Mouse (Mus musculus) limb, embryonic 15.5 days (tissue): Measurements from ENCODE around the gene Gm49630. TPM values are rescaled to one million over a fixed set of nuclear protein-coding genes. Genes with fewer than 3 reads are reported as not detected.
"Not testable (repeated sequence)": the region's sequence is repeated elsewhere in the genome, so short reads cannot be mapped to it uniquely, and the experiment has no call there.

Experiments used
- ATAC-seq: fragments of 200-750 bp; cut with Nextera tagmentation; 2 replicates; pipeline ENCODE4 v1.8.0; 2017; ENCODE audit warnings: low read depth, moderate TSS enrichment; ENCODE audit not compliant: insufficient number of reproducible peaks, low FRiP score, low TSS enrichment
- H3K27ac ChIP-seq: fragments of 300-500 bp; sonication (generic); 2 replicates; pipeline ENCODE4 v1.5.1; 2015; ENCODE audit warnings: moderate library complexity, mild to moderate bottlenecking, inconsistent platforms
- H3K27me3 ChIP-seq: fragments of 300-500 bp; sonication (generic); 2 replicates; pipeline ENCODE4 v1.6.1; 2015; ENCODE audit warnings: inconsistent platforms
- H3K36me3 ChIP-seq: fragments of 300-500 bp; sonication (generic); 2 replicates; pipeline ENCODE4 v1.6.1; 2015; ENCODE audit warnings: inconsistent platforms
- H3K4me1 ChIP-seq: fragments of 300-500 bp; sonication (generic); 2 replicates; pipeline ENCODE4 v1.6.1; 2015; ENCODE audit warnings: inconsistent platforms
- H3K4me2 ChIP-seq: fragments of 300-500 bp; sonication (generic); 2 replicates; pipeline ENCODE4 v1.6.1; 2015; ENCODE audit warnings: mild to moderate bottlenecking, inconsistent platforms
- H3K4me3 ChIP-seq: fragments of 300-500 bp; sonication (generic); 2 replicates; pipeline ENCODE4 v1.5.1; 2015; ENCODE audit warnings: mild to moderate bottlenecking, inconsistent platforms
- H3K9ac ChIP-seq: fragments of 300-500 bp; sonication (generic); 2 replicates; pipeline ENCODE4 v1.6.1; 2015; ENCODE audit warnings: inconsistent platforms
- H3K9me3 ChIP-seq: fragments of 300-500 bp; sonication (generic); 2 replicates; pipeline ENCODE4 v1.6.1; 2016; ENCODE audit warnings: inconsistent platforms
- WGBS: fragments of 180-500 bp; shearing (Covaris S2); methylation state at CpG from one replicate; pipeline ENCODE4 v1.1.7; 2015; 5-methylcytosine and 5-hydroxymethylcytosine counted together
- polyA plus RNA-seq: library from polyadenylated mRNA; unstranded; fragments of >200 nt; fragmentation: Nextera tagmentation; extraction: Ambion mirVana; gene quantifications from 2 replicates; pipeline ENCODE4 v1.2.1, GENCODE M21; 2015

Gene Gm49630
- polyA plus RNA-seq, 1 experiment from 2014 or later, result not detected

GRCm38 (mm10) chr17:7388341-7388957, 16.7 kb upstream of the Gm49630 start:
- not testable (repeated sequence) for H3K4me3 ChIP-seq, H3K36me3 ChIP-seq, H3K4me2 ChIP-seq, H3K4me1 ChIP-seq, H3K9me3 ChIP-seq, H3K9ac ChIP-seq, H3K27me3 ChIP-seq, H3K27ac ChIP-seq
- ATAC-seq, result peak; percentile 42; the same call in 1 of the 2 replicates
- WGBS, result no CpG with 5 or more reads among the region's 2 CpGs

- WGBS, result 75% methylated on average over 8 of the region's 8 CpGs
- H3K27ac ChIP-seq, ATAC-seq, H3K4me3 ChIP-seq, H3K36me3 ChIP-seq, H3K27me3 ChIP-seq, H3K4me2 ChIP-seq, H3K9ac ChIP-seq, H3K9me3 ChIP-seq, H3K4me1 ChIP-seq: not testable (repeated sequence)
Observed at GRCm38 (mm10) chr17:7386016-7386415, 14.2 kb upstream of the Gm49630 start.

GRCm38 (mm10) chr17:7385364-7385763, 13.6 kb upstream of the Gm49630 start, which contains the start of gene Unc93a2:
Unc93a2 (minus strand) TSS chr17:7385464.
- 68% methylated on average over 3 of the region's 3 CpGs for WGBS
- H3K36me3 ChIP-seq, H3K27ac ChIP-seq, H3K9ac ChIP-seq, H3K27me3 ChIP-seq, H3K4me1 ChIP-seq, H3K4me3 ChIP-seq, H3K9me3 ChIP-seq, H3K4me2 ChIP-seq, ATAC-seq: not testable (repeated sequence)

GRCm38 (mm10) chr17:7383167-7384143, 11.7 kb upstream of the Gm49630 start:
- H3K4me2 ChIP-seq, H3K27ac ChIP-seq, H3K9ac ChIP-seq, H3K36me3 ChIP-seq, ATAC-seq, H3K4me3 ChIP-seq, H3K9me3 ChIP-seq, H3K4me1 ChIP-seq, H3K27me3 ChIP-seq: not testable (repeated sequence)
- 78% methylated on average over 12 of the region's 13 CpGs for WGBS

- not testable (repeated sequence) for H3K4me1 ChIP-seq, H3K4me2 ChIP-seq, H3K36me3 ChIP-seq, H3K27me3 ChIP-seq, ATAC-seq, H3K4me3 ChIP-seq, H3K9me3 ChIP-seq, H3K9ac ChIP-seq, H3K27ac ChIP-seq
- WGBS, result 96% methylated on average over 1 of the region's 3 CpGs
Observed at GRCm38 (mm10) chr17:7382711-7383110, 10.9 kb upstream of the Gm49630 start.

GRCm38 (mm10) chr17:7377907-7378306, 6.1 kb upstream of the Gm49630 start:
- ATAC-seq, H3K27ac ChIP-seq, H3K4me3 ChIP-seq, H3K36me3 ChIP-seq, H3K4me1 ChIP-seq, H3K4me2 ChIP-seq, H3K9ac ChIP-seq, H3K27me3 ChIP-seq, H3K9me3 ChIP-seq: not testable (repeated sequence)
- 50% methylated on average over 3 of the region's 3 CpGs for WGBS

- not testable (repeated sequence) for H3K9ac ChIP-seq, H3K4me2 ChIP-seq, H3K9me3 ChIP-seq, H3K4me1 ChIP-seq, H3K27ac ChIP-seq, H3K4me3 ChIP-seq, H3K36me3 ChIP-seq, H3K27me3 ChIP-seq
- peak; percentile 44; the same call in 1 of the 2 replicates for ATAC-seq
- WGBS, result 100% methylated on average over 1 of the region's 3 CpGs
Observed at GRCm38 (mm10) chr17:7376951-7377700, 5.3 kb upstream of the Gm49630 start.

GRCm38 (mm10) chr17:7369401-7369800, 2.4 kb downstream of the Gm49630 start:
- H3K9ac ChIP-seq, H3K36me3 ChIP-seq, H3K27ac ChIP-seq, H3K4me1 ChIP-seq, ATAC-seq, H3K9me3 ChIP-seq, H3K4me2 ChIP-seq, H3K27me3 ChIP-seq, H3K4me3 ChIP-seq: not testable (repeated sequence)
- WGBS, result 61% methylated on average over 6 of the region's 6 CpGs

GRCm38 (mm10) chr17:7366676-7367374, 5.0 kb downstream of the Gm49630 start:
- H3K4me3 ChIP-seq, H3K9ac ChIP-seq, H3K27ac ChIP-seq, ATAC-seq, H3K4me1 ChIP-seq, H3K36me3 ChIP-seq, H3K27me3 ChIP-seq, H3K9me3 ChIP-seq, H3K4me2 ChIP-seq: not testable (repeated sequence)
- WGBS, result 52% methylated on average over 5 of the region's 7 CpGs

GRCm38 (mm10) chr17:7366265-7366664, 5.5 kb downstream of the Gm49630 start:
- ATAC-seq, H3K27ac ChIP-seq, H3K9me3 ChIP-seq, H3K9ac ChIP-seq, H3K27me3 ChIP-seq, H3K4me2 ChIP-seq, H3K4me3 ChIP-seq, H3K4me1 ChIP-seq, H3K36me3 ChIP-seq: not testable (repeated sequence)
- WGBS, result no CpG with 5 or more reads among the region's 1 CpGs

- not testable (repeated sequence) for ATAC-seq, H3K4me3 ChIP-seq, H3K27me3 ChIP-seq, H3K9ac ChIP-seq, H3K36me3 ChIP-seq, H3K27ac ChIP-seq, H3K4me2 ChIP-seq, H3K4me1 ChIP-seq, H3K9me3 ChIP-seq
- WGBS, result 100% methylated on average over 1 of the region's 3 CpGs
Observed at GRCm38 (mm10) chr17:7365615-7366014, 6.2 kb downstream of the Gm49630 start.
